Mouse (Mus musculus): ENCODE results near the gene Gart. TPM values are rescaled to one million over a fixed set of nuclear protein-coding genes. Genes with fewer than 3 reads are reported as not detected.

Gart gene
- total and polyA plus RNA-seq, 3 experiments = 356 to 722 (median 517) TPM

GRCm38 (mm10) chr16:91695108-91695755, 48.5 kb upstream of the Gart start:
- Histone ChIP-seq H3K36me3 (replicated peaks in 1 of 2; ENCODE audit: control insufficient read depth in 1 of 2, insufficient read depth in 1 of 2, low read length in 1 of 2) (peaks cover 62 to 78% of the 10 kb centered on the region in 2 experiments), H3K4me2 (ENCODE audit: insufficient read depth, low read depth, poor library complexity, severe bottlenecking) (no peak overlapping the region), H3K4me1 (ENCODE audit: control insufficient read depth in 1 of 2, insufficient read depth in 2 of 2) (peaks cover 3 to 23% of the 10 kb centered on the region in 2 experiments; a peak in 2 of 4 replicates), H3K9me3 (replicated peaks; ENCODE audit: low read length) (peaks cover 5% of the 10 kb centered on the region), H3K79me2 (replicated peaks; ENCODE audit: control insufficient read depth, extremely low read depth, insufficient read depth, poor library complexity, severe bottlenecking) (no peaks in the 10 kb centered on the region; the same call in 1 of the 2 replicates), H3K9ac (ENCODE audit: insufficient read depth, low read depth) (no peak overlapping the region), H3K27ac (ENCODE audit: insufficient read depth, low read depth) (peak overlapping the region; percentile 39; the same call in 1 of the 2 replicates), H3K4me3 (replicated peaks in 1 of 3; ENCODE audit: low read depth in 2 of 3, low read length in 2 of 3, poor library complexity in 1 of 3) (no peak overlapping the region), H3K27me3 (replicated peaks) (no peaks in the 10 kb centered on the region)
- dilution Hi-C loops (cut with MboI; ENCODE audit: extremely low pct_ligation_motif_present, extremely low pct_unique_long_range_greater_than_20kb, low sequenced_read_pairs) = no loop called here
- no peak for DNase-seq (ENCODE audit: extremely low read depth)
- no peak for TF ChIP-seq CHD1 (IDR thresholded peaks at IDR 0.05; ENCODE audit: low read depth, low read length)
- TF ChIP-seq ETS1 (conservative IDR thresholded peaks at IDR 0.05; ENCODE audit: low read depth, low read length) = 0 out of 2 replicates have a peak, but pooled peaks have one; percentile 7
- no peak for TF ChIP-seq SMC3 (IDR thresholded peaks at IDR 0.05; ENCODE audit: low read depth, low read length)
- TF ChIP-seq PAX5 (IDR thresholded peaks at IDR 0.05; ENCODE audit: low read length) = no peak
- TF ChIP-seq NELFE (IDR thresholded peaks at IDR 0.05; ENCODE audit: low read depth, low read length) = no peak
- no peak for TF ChIP-seq KAT2A (IDR thresholded peaks at IDR 0.05; ENCODE audit: insufficient replicate concordance, low read length)
- no peak for TF ChIP-seq E2F4 (IDR thresholded peaks at IDR 0.05; ENCODE audit: insufficient replicate concordance, low read depth, low read length)
- 0 out of 2 replicates have a peak, but pooled peaks have one; percentile 4 for TF ChIP-seq JUND (conservative IDR thresholded peaks at IDR 0.05; ENCODE audit: low read depth, low read length)
- in situ Hi-C loops (cut with MboI; ENCODE audit: low pct_ligation_motif_present, low pct_unique_long_range_greater_than_20kb, low sequenced_read_pairs) = no loop called here

GRCm38 (mm10) chr16:91694455-91695084, 47.8 kb upstream of the Gart start:
- TF ChIP-seq E2F4 (IDR thresholded peaks at IDR 0.05; ENCODE audit: insufficient replicate concordance, low read depth, low read length) = no peak
- no peak for TF ChIP-seq UBTF (IDR thresholded peaks at IDR 0.05; ENCODE audit: low read depth, low read length)
- no peak for TF ChIP-seq PAX5 (IDR thresholded peaks at IDR 0.05; ENCODE audit: low read length)
- no peak for TF ChIP-seq CHD1 (IDR thresholded peaks at IDR 0.05; ENCODE audit: low read depth, low read length)
- TF ChIP-seq ETS1 (conservative IDR thresholded peaks at IDR 0.05; ENCODE audit: low read depth, low read length) = no peak
- TF ChIP-seq ZKSCAN1 (IDR thresholded peaks at IDR 0.05; ENCODE audit: borderline replicate concordance, low read depth, low read length) = no peak
- no peak for TF ChIP-seq JUN (IDR thresholded peaks at IDR 0.05; ENCODE audit: insufficient read depth, low read depth, low read length)
- no peak for TF ChIP-seq NRF1 (IDR thresholded peaks at IDR 0.05; ENCODE audit: low read depth, low read length)
- 0 out of 2 replicates have a peak, but pooled peaks have one; percentile 11 for TF ChIP-seq MEF2A (IDR thresholded peaks at IDR 0.05; ENCODE audit: borderline replicate concordance, low read depth, low read length)
- no peak for TF ChIP-seq CHD2 (IDR thresholded peaks at IDR 0.05; ENCODE audit: low read length)
- TF ChIP-seq SMC3 (IDR thresholded peaks at IDR 0.05; ENCODE audit: low read depth, low read length) = peak; percentile 86
- peak; percentile 81 to 99 for TF ChIP-seq CTCF (conservative IDR thresholded peaks at IDR 0.05 in 1 of 2, IDR thresholded peaks at IDR 0.05 in 1 of 2; ENCODE audit: low read depth in 2 of 2, low read length in 2 of 2)
- TF ChIP-seq RAD21 (IDR thresholded peaks at IDR 0.05; ENCODE audit: low read depth, low read length) = peak; percentile 86
- TF ChIP-seq BHLHE40 (IDR thresholded peaks at IDR 0.05; ENCODE audit: low read depth, low read length) = peak; percentile 76
- TF ChIP-seq POLR2A (IDR thresholded peaks at IDR 0.05; ENCODE audit: low read depth, low read length) = 0 out of 2 replicates have a peak, but pooled peaks have one; percentile 21
- TF ChIP-seq SIN3A (IDR thresholded peaks at IDR 0.05; ENCODE audit: low read length) = no peak
- peak; percentile 35; the same call in 1 of the 2 replicates for TF ChIP-seq IRF4 (IDR thresholded peaks at IDR 0.05; ENCODE audit: low read depth, low read length)
- TF ChIP-seq MYC (IDR thresholded peaks at IDR 0.05; ENCODE audit: low read depth, low read length) = 0 out of 2 replicates have a peak, but pooled peaks have one; percentile 57
- no peak; the same call in 1 of the 2 replicates for TF ChIP-seq MXI1 (IDR thresholded peaks at IDR 0.05; ENCODE audit: low read depth, low read length)
- peak; percentile 58; the same call in 1 of the 2 replicates for TF ChIP-seq NELFE (IDR thresholded peaks at IDR 0.05; ENCODE audit: low read depth, low read length)
- peak; percentile 23; the same call in 1 of the 2 replicates for TF ChIP-seq TCF12 (IDR thresholded peaks at IDR 0.05; ENCODE audit: low read depth, low read length)
- TF ChIP-seq JUND (conservative IDR thresholded peaks at IDR 0.05; ENCODE audit: low read depth, low read length) = peak; percentile 25; the same call in 1 of the 2 replicates
- peaks cover 5% of the 10 kb centered on the region for H3K9me3 ChIP-seq (replicated peaks; ENCODE audit: low read length)
- H3K36me3 ChIP-seq (replicated peaks in 1 of 2; ENCODE audit: control insufficient read depth in 1 of 2, insufficient read depth in 1 of 2, low read length in 1 of 2) = peaks cover 61 to 78% of the 10 kb centered on the region in 2 experiments
- no peak overlapping the region for H3K9ac ChIP-seq (ENCODE audit: insufficient read depth, low read depth)
- DNase-seq (ENCODE audit: extremely low read depth) = peak; percentile 81
- H3K79me2 ChIP-seq (replicated peaks; ENCODE audit: control insufficient read depth, extremely low read depth, insufficient read depth, poor library complexity, severe bottlenecking) = peaks cover 2% of the 10 kb centered on the region; the same call in 1 of the 2 replicates
- H3K27me3 ChIP-seq (replicated peaks) = no peaks in the 10 kb centered on the region
- H3K4me1 ChIP-seq (ENCODE audit: control insufficient read depth in 1 of 2, insufficient read depth in 2 of 2) = peaks cover 3 to 29% of the 10 kb centered on the region in 2 experiments; a peak in 2 of 4 replicates
- no peak overlapping the region for H3K4me3 ChIP-seq (replicated peaks in 1 of 3; ENCODE audit: low read depth in 2 of 3, low read length in 2 of 3, poor library complexity in 1 of 3)
- no peak overlapping the region for H3K27ac ChIP-seq (ENCODE audit: insufficient read depth, low read depth)
- in situ Hi-C loops (cut with MboI; ENCODE audit: low pct_ligation_motif_present, low pct_unique_long_range_greater_than_20kb, low sequenced_read_pairs) (no loop called here), dilution Hi-C loops (cut with MboI; ENCODE audit: extremely low pct_ligation_motif_present, extremely low pct_unique_long_range_greater_than_20kb, low sequenced_read_pairs) (no loop called here)
- no peak overlapping the region for H3K4me2 ChIP-seq (ENCODE audit: insufficient read depth, low read depth, poor library complexity, severe bottlenecking)
